Mouse (Mus musculus) testis, adult 2 months (tissue): ENCODE measurements around the gene A130010J15Rik. TPM values are rescaled to one million over a fixed set of nuclear protein-coding genes. Genes with fewer than 3 reads are reported as not detected.

Experiments
- H3K27ac ChIP-seq: fragments of 200-500 bp; 2 replicates; pipeline ENCODE4 v1.5.1; 2012; ENCODE audit warnings: low read depth, low read length; ENCODE audit not compliant: control insufficient read depth, insufficient read depth
- H3K27me3 ChIP-seq: fragments of 200-500 bp; 2 replicates; pipeline ENCODE4 v1.6.1; 2012; ENCODE audit warnings: mild to moderate bottlenecking, low read length, moderate library complexity; ENCODE audit not compliant: control insufficient read depth, insufficient read depth
- H3K36me3 ChIP-seq: fragments of 200-500 bp; 2 replicates; pipeline ENCODE4 v1.6.1; 2012; ENCODE audit warnings: mild to moderate bottlenecking, low read length; ENCODE audit not compliant: control insufficient read depth, insufficient read depth
- H3K4me1 ChIP-seq: fragments of 200-500 bp; 2 replicates; pipeline ENCODE4 v1.6.1; 2012; ENCODE audit warnings: low read length; ENCODE audit not compliant: control insufficient read depth, insufficient read depth
- H3K4me3 ChIP-seq: fragments of 200-500 bp; 2 replicates; pipeline ENCODE4 v1.5.1; 2012; ENCODE audit warnings: low read depth, mild to moderate bottlenecking, low read length, moderate library complexity, mixed read lengths; ENCODE audit not compliant: control insufficient read depth
- CTCF ChIP-seq: fragments of 200-500 bp; IDR thresholded peaks from 2 replicates; pipeline ENCODE4 v1.5.1; 2012; ENCODE audit warnings: low read depth, mild to moderate bottlenecking, inconsistent platforms, low read length, moderate library complexity; ENCODE audit not compliant: control insufficient read depth, insufficient read depth, insufficient replicate concordance
- POLR2A ChIP-seq: fragments of 200-500 bp; IDR thresholded peaks from 2 replicates; pipeline ENCODE4 v1.6.1; 2012; ENCODE audit warnings: low read depth, mild to moderate bottlenecking, inconsistent platforms, low read length, moderate library complexity; ENCODE audit not compliant: control insufficient read depth
- polyA plus RNA-seq: library from polyadenylated mRNA; depleted of rRNA; stranded (reverse); fragments of >200 nt; gene quantifications from 2 replicates; pipeline ENCODE4 v1.2.3, GENCODE M21; 2012

A130010J15Rik gene
- polyA plus RNA-seq, 1 experiment, result 11.2 TPM

GRCm38 (mm10) chr1:193200640-193201382 is 33.0 kb downstream of the A130010J15Rik start:
- Histone ChIP-seq H3K27ac (no peak overlapping the region), H3K27me3 (no peaks in the 10 kb centered on the region), H3K36me3 (no peaks in the 10 kb centered on the region), H3K4me1 (no peaks in the 10 kb centered on the region), H3K4me3 (no peak overlapping the region)
- TF ChIP-seq CTCF (no peak), POLR2A (no peak)

GRCm38 (mm10) chr1:193201383-193201778 is 33.5 kb downstream of the A130010J15Rik start, which contains the start of gene Traf3ip3:
Gene Traf3ip3 (minus strand): TSS chr1:193201703.
- Histone ChIP-seq H3K27ac (no peak within 1 kb of the TSS), H3K36me3 (no peaks in the 10 kb centered on the region), H3K4me3 (no peak within 1 kb of the TSS), H3K27me3 (no peaks in the 10 kb centered on the region), H3K4me1 (no peaks in the 10 kb centered on the region)
- TF ChIP-seq CTCF, result no peak
- TF ChIP-seq POLR2A, result no peak

- no peaks in the 10 kb centered on the region for H3K4me1 ChIP-seq
- no peaks in the 10 kb centered on the region for H3K36me3 ChIP-seq
- no peaks in the 10 kb centered on the region for H3K27me3 ChIP-seq
- H3K4me3 ChIP-seq, result no peak overlapping the region
- no peak overlapping the region for H3K27ac ChIP-seq
- no peak for TF ChIP-seq CTCF
- TF ChIP-seq POLR2A, result no peak
Measured at GRCm38 (mm10) chr1:193203821-193204220, 36.0 kb downstream of the A130010J15Rik start.

GRCm38 (mm10) chr1:193205431-193205830 is 37.6 kb downstream of the A130010J15Rik start:
- Histone ChIP-seq H3K36me3 (no peaks in the 10 kb centered on the region), H3K27me3 (no peaks in the 10 kb centered on the region), H3K4me1 (no peaks in the 10 kb centered on the region), H3K27ac (no peak overlapping the region), H3K4me3 (no peak overlapping the region)
- no peak for TF ChIP-seq CTCF
- TF ChIP-seq POLR2A, result no peak

DNA sequence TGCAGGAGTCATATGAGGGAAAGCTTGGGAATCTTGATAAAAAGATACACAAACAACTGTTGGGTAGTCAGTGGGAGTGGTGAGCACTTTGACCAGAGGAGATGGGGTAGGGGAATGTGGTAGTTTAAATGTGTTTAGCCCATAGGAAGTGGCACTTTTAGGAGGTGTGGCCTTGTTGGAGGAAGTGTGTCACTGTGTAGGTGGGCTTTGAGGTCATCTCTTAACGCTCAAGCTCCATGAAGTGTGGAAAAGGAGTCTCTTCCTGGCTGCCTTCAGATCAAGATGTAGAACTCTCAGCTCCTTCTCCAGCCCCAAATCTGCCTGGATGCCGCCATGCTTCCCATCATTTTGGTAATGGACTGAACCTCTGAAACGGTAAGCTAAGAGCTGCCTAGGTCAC is 39.7 kb downstream of the A130010J15Rik start, which contains the start of gene Lamb3:
Gene Lamb3, plus strand, starts transcription at position 197 of the 400 bp plus-strand sequence.
- TF ChIP-seq POLR2A (no peak), CTCF (no peak)

GRCm38 (mm10) chr1:193208178-193208577 is 40.3 kb downstream of the A130010J15Rik start:
- no peaks in the 10 kb centered on the region for H3K36me3 ChIP-seq
- peak; percentile 76; the same call in 1 of the 2 replicates for TF ChIP-seq CTCF
- no peak for TF ChIP-seq POLR2A

More for the DNA sequence above, 39.7 kb downstream of the A130010J15Rik start, which contains the start of gene Lamb3:
- Histone ChIP-seq H3K36me3 (no peaks in the 10 kb centered on the region), H3K27ac (no peak within 1 kb of the TSS), H3K4me3 (no peak within 1 kb of the TSS), H3K27me3 (no peaks in the 10 kb centered on the region), H3K4me1 (no peaks in the 10 kb centered on the region)

GRCm38 (mm10) chr1:193211371-193211770 is 43.5 kb downstream of the A130010J15Rik start:
- H3K36me3 ChIP-seq, result no peaks in the 10 kb centered on the region
- TF ChIP-seq CTCF, result no peak
- no peaks in the 10 kb centered on the region for H3K27me3 ChIP-seq
- no peak overlapping the region for H3K27ac ChIP-seq
- no peaks in the 10 kb centered on the region for H3K4me1 ChIP-seq
- H3K4me3 ChIP-seq, result no peak overlapping the region

More at GRCm38 (mm10) chr1:193208178-193208577, 40.3 kb downstream of the A130010J15Rik start:
- Histone ChIP-seq H3K4me1 (no peaks in the 10 kb centered on the region), H3K27me3 (no peaks in the 10 kb centered on the region), H3K4me3 (no peak overlapping the region), H3K27ac (no peak overlapping the region)
